Mouse (Mus musculus) midbrain, embryonic 12.5 days (tissue): ENCODE measurements around the gene Rbfox1. TPM values are rescaled to one million over a fixed set of nuclear protein-coding genes. Genes with fewer than 3 reads are reported as not detected.
A peak's percentile ranks its signal among the peaks of the same experiment; 100 is the strongest.

Experiments used
- ATAC-seq: fragments of 200-750 bp; cut with Nextera tagmentation; 2 replicates; pipeline ENCODE4 v1.8.0; 2017; ENCODE audit warnings: low read depth, moderate TSS enrichment, moderate library complexity; ENCODE audit not compliant: low FRiP score
- H3K27ac ChIP-seq: fragments of 300-500 bp; sonication (generic); replicated peaks from 2 replicates; pipeline ENCODE4 v1.5.1; 2016; ENCODE audit warnings: mild to moderate bottlenecking
- H3K27me3 ChIP-seq: fragments of 300-500 bp; sonication (generic); 2 replicates; pipeline ENCODE4 v1.6.1; 2016; ENCODE audit warnings: mild to moderate bottlenecking
- H3K36me3 ChIP-seq: fragments of 300-500 bp; sonication (generic); 2 replicates; pipeline ENCODE4 v1.6.1; 2016
- H3K4me1 ChIP-seq: fragments of 300-500 bp; sonication (generic); 2 replicates; pipeline ENCODE4 v1.6.1; 2016
- H3K4me2 ChIP-seq: fragments of 300-500 bp; sonication (generic); replicated peaks from 2 replicates; pipeline ENCODE4 v1.6.1; 2016; ENCODE audit warnings: mild to moderate bottlenecking, moderate library complexity
- H3K4me3 ChIP-seq: fragments of 300-500 bp; sonication (generic); 2 replicates; pipeline ENCODE4 v1.5.1; 2016; ENCODE audit warnings: mild to moderate bottlenecking
- H3K9ac ChIP-seq: fragments of 300-500 bp; sonication (generic); replicated peaks from 2 replicates; pipeline ENCODE4 v1.6.1; 2016; ENCODE audit warnings: mild to moderate bottlenecking, moderate library complexity
- H3K9me3 ChIP-seq: fragments of 300-500 bp; sonication (generic); 2 replicates; pipeline ENCODE4 v1.6.1; 2016; ENCODE audit warnings: mild to moderate bottlenecking
- WGBS: fragments of 180-500 bp; shearing (Covaris S2); methylation state at CpG from one replicate; pipeline ENCODE4 v1.1.7; 2016; 5-methylcytosine and 5-hydroxymethylcytosine counted together
- polyA plus RNA-seq: library from polyadenylated mRNA; unstranded; fragments of >200 nt; fragmentation: Nextera tagmentation; extraction: Ambion mirVana; gene quantifications from 2 replicates; pipeline ENCODE4 v1.2.1, GENCODE M21; 2016

Gene Rbfox1
- polyA plus RNA-seq, 1 experiment from 2014 or later = 32.9 TPM

GRCm38 (mm10) chr16:6955102-6955675, 1070.0 kb downstream of the Rbfox1 start:
- no peaks in the 10 kb centered on the region for H3K27me3 ChIP-seq
- no peaks in the 10 kb centered on the region for H3K4me1 ChIP-seq
- no peak overlapping the region for H3K4me2 ChIP-seq
- WGBS = 88% methylated on average over 6 of the region's 6 CpGs
- no peaks in the 10 kb centered on the region for H3K9me3 ChIP-seq
- H3K4me3 ChIP-seq = no peak overlapping the region
- ATAC-seq = no peak
- H3K27ac ChIP-seq = no peak overlapping the region
- no peak overlapping the region for H3K9ac ChIP-seq
- no peaks in the 10 kb centered on the region for H3K36me3 ChIP-seq

GRCm38 (mm10) chr16:6961931-6962379, 1076.8 kb downstream of the Rbfox1 start:
- no peaks in the 10 kb centered on the region for H3K36me3 ChIP-seq
- peak; percentile 14; the same call in 1 of the 2 replicates for ATAC-seq
- peaks cover 30% of the 10 kb centered on the region for H3K4me1 ChIP-seq
- no peak overlapping the region for H3K4me2 ChIP-seq
- no peak overlapping the region for H3K27ac ChIP-seq
- H3K27me3 ChIP-seq = 0 out of 2 replicates have a peak, but pooled peaks cover 8% of the 10 kb centered on the region
- H3K9me3 ChIP-seq = no peaks in the 10 kb centered on the region
- 40% methylated on average over 2 of the region's 2 CpGs for WGBS
- no peak overlapping the region for H3K9ac ChIP-seq
- H3K4me3 ChIP-seq = no peak overlapping the region

DNA sequence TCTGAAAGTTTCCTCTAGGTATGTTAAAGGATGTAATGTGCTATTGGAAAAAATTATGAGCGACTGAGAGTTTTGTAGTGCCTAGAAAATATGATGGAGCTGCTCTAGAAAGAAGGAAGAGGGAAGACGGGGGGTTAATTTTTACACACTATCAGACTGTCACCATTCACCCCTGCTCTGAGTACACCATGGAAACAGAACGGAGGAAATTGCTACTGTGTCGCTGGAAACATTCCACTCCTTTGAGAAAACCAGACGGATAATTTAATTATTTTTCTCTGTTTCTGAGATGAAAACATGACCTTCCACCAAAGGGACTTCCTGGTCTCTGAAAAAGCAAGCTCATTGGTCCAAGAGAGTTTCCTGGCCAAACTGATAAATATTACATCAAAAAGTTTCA, 1077.4 kb downstream of the Rbfox1 start:
- Histone ChIP-seq H3K9me3 (no peaks in the 10 kb centered on the region), H3K4me1 (peaks cover 30% of the 10 kb centered on the region), H3K4me2 (no peak overlapping the region), H3K9ac (no peak overlapping the region), H3K27ac (no peak overlapping the region), H3K27me3 (0 out of 2 replicates have a peak, but pooled peaks cover 8% of the 10 kb centered on the region), H3K4me3 (no peak overlapping the region), H3K36me3 (no peaks in the 10 kb centered on the region)
- no peak for ATAC-seq
- WGBS = 50% methylated on average over 5 of the region's 5 CpGs

DNA sequence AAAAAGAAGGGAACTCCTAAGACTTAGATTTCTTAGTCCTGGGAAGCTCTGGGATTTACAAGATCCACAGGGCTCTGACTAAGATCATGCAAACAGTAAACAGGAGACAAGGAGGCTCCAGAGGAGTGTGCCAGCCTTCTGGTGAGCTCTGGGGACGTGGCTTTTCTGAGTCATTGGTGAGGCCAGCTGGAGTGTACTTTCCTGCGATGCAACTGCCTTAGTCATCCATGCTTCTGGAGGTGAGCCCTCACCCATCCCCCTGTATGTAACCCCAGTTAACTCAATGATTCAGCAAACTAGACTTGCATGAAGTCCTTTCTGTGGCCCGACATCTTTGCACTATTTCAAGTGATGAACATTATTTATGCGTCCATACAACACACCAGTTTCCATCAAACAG, 1078.4 kb downstream of the Rbfox1 start:
- WGBS = 73% methylated on average over 4 of the region's 4 CpGs
- H3K9me3 ChIP-seq = no peaks in the 10 kb centered on the region
- no peak overlapping the region for H3K4me3 ChIP-seq
- no peaks in the 10 kb centered on the region for H3K36me3 ChIP-seq
- peaks cover 30% of the 10 kb centered on the region for H3K4me1 ChIP-seq
- no peak overlapping the region for H3K4me2 ChIP-seq
- H3K27me3 ChIP-seq = 0 out of 2 replicates have a peak, but pooled peaks cover 8% of the 10 kb centered on the region
- H3K9ac ChIP-seq = no peak overlapping the region
- no peak overlapping the region for H3K27ac ChIP-seq
- no peak for ATAC-seq

- 0 out of 2 replicates have a peak, but pooled peaks cover 8% of the 10 kb centered on the region for H3K27me3 ChIP-seq
- no peaks in the 10 kb centered on the region for H3K9me3 ChIP-seq
- H3K9ac ChIP-seq = no peak overlapping the region
- no peak overlapping the region for H3K27ac ChIP-seq
- peak; percentile 85 for ATAC-seq
- H3K36me3 ChIP-seq = no peaks in the 10 kb centered on the region
- H3K4me1 ChIP-seq = peaks cover 30% of the 10 kb centered on the region
- 7% methylated on average over 8 of the region's 8 CpGs for WGBS
- H3K4me3 ChIP-seq = no peak overlapping the region
- no peak overlapping the region for H3K4me2 ChIP-seq
Observed at GRCm38 (mm10) chr16:6964720-6965583, 1079.8 kb downstream of the Rbfox1 start.

GRCm38 (mm10) chr16:6969986-6970385, 1084.8 kb downstream of the Rbfox1 start:
- H3K4me2 ChIP-seq = no peak overlapping the region
- H3K27me3 ChIP-seq = 0 out of 2 replicates have a peak, but pooled peaks cover 8% of the 10 kb centered on the region
- no peak overlapping the region for H3K4me3 ChIP-seq
- no peak overlapping the region for H3K27ac ChIP-seq
- H3K4me1 ChIP-seq = peaks cover 10% of the 10 kb centered on the region
- no peak for ATAC-seq
- H3K9ac ChIP-seq = no peak overlapping the region
- H3K36me3 ChIP-seq = no peaks in the 10 kb centered on the region
- H3K9me3 ChIP-seq = no peaks in the 10 kb centered on the region
- WGBS = 64% methylated on average over 4 of the region's 4 CpGs

- Histone ChIP-seq H3K27me3 (no peaks in the 10 kb centered on the region), H3K9me3 (no peaks in the 10 kb centered on the region), H3K4me2 (no peak overlapping the region), H3K9ac (no peak overlapping the region), H3K27ac (no peak overlapping the region), H3K4me1 (0 out of 2 replicates have a peak, but pooled peaks cover 4% of the 10 kb centered on the region), H3K4me3 (no peak overlapping the region), H3K36me3 (no peaks in the 10 kb centered on the region)
- ATAC-seq = no peak
- 75% methylated on average over 7 of the region's 7 CpGs for WGBS
Observed at GRCm38 (mm10) chr16:6976341-6976740, 1091.2 kb downstream of the Rbfox1 start.

- Histone ChIP-seq H3K9ac (no peak overlapping the region), H3K27me3 (no peaks in the 10 kb centered on the region), H3K4me2 (no peak overlapping the region), H3K4me3 (no peak overlapping the region), H3K36me3 (no peaks in the 10 kb centered on the region), H3K4me1 (no peaks in the 10 kb centered on the region), H3K9me3 (no peaks in the 10 kb centered on the region), H3K27ac (no peak overlapping the region)
- ATAC-seq = no peak
- 90% methylated on average over 2 of the region's 2 CpGs for WGBS
Observed at GRCm38 (mm10) chr16:6983947-6984346, 1098.8 kb downstream of the Rbfox1 start.

- Histone ChIP-seq H3K27me3 (no peaks in the 10 kb centered on the region), H3K36me3 (no peaks in the 10 kb centered on the region), H3K4me2 (no peak overlapping the region), H3K4me3 (no peak overlapping the region), H3K9me3 (no peaks in the 10 kb centered on the region), H3K4me1 (no peaks in the 10 kb centered on the region), H3K9ac (no peak overlapping the region), H3K27ac (no peak overlapping the region)
- ATAC-seq = no peak
Observed at GRCm38 (mm10) chr16:6986031-6986430, 1100.9 kb downstream of the Rbfox1 start.

DNA sequence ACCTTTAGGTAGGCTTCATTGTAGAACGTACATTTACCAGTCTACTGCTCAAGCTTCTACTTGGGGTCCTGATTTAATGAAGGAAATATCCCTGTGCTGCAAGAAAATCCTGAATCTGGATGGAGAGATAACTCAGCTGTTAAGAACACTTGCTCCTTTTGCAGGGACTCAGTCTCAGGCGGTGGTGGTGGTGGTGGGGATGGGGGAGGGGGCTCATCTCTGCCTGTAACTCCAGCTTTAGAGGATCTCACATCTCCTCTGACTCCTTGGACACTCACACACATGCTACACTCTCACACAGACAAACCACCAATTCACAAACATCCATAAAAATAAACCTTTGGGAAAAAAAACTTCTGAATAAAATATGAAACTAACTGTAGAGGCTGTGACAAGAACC, 1101.3 kb downstream of the Rbfox1 start:
- Histone ChIP-seq H3K36me3 (no peaks in the 10 kb centered on the region), H3K27ac (no peak overlapping the region), H3K4me1 (no peaks in the 10 kb centered on the region), H3K9ac (no peak overlapping the region), H3K27me3 (no peaks in the 10 kb centered on the region), H3K4me2 (no peak overlapping the region), H3K4me3 (no peak overlapping the region), H3K9me3 (no peaks in the 10 kb centered on the region)
- WGBS = 70% methylated on average over 2 of the region's 2 CpGs
- no peak for ATAC-seq

GRCm38 (mm10) chr16:6992251-6992650, 1107.1 kb downstream of the Rbfox1 start:
- 96% methylated on average over 5 of the region's 5 CpGs for WGBS

GRCm38 (mm10) chr16:6993180-6993579, 1108.0 kb downstream of the Rbfox1 start:
- ATAC-seq = no peak
- no peak overlapping the region for H3K4me2 ChIP-seq
- H3K27me3 ChIP-seq = no peaks in the 10 kb centered on the region
- H3K9me3 ChIP-seq = 0 out of 2 replicates have a peak, but pooled peaks cover 3% of the 10 kb centered on the region
- no peak overlapping the region for H3K27ac ChIP-seq
- WGBS = 61% methylated on average over 2 of the region's 2 CpGs
- no peak overlapping the region for H3K9ac ChIP-seq
- H3K4me3 ChIP-seq = no peak overlapping the region
- H3K36me3 ChIP-seq = no peaks in the 10 kb centered on the region
- no peaks in the 10 kb centered on the region for H3K4me1 ChIP-seq

More at GRCm38 (mm10) chr16:6992251-6992650, 1107.1 kb downstream of the Rbfox1 start:
- Histone ChIP-seq H3K4me2 (no peak overlapping the region), H3K9me3 (0 out of 2 replicates have a peak, but pooled peaks cover 3% of the 10 kb centered on the region), H3K36me3 (no peaks in the 10 kb centered on the region), H3K4me3 (no peak overlapping the region), H3K9ac (no peak overlapping the region), H3K27me3 (no peaks in the 10 kb centered on the region), H3K4me1 (no peaks in the 10 kb centered on the region), H3K27ac (no peak overlapping the region)
- ATAC-seq = no peak
